In the genomic region with DNA sequence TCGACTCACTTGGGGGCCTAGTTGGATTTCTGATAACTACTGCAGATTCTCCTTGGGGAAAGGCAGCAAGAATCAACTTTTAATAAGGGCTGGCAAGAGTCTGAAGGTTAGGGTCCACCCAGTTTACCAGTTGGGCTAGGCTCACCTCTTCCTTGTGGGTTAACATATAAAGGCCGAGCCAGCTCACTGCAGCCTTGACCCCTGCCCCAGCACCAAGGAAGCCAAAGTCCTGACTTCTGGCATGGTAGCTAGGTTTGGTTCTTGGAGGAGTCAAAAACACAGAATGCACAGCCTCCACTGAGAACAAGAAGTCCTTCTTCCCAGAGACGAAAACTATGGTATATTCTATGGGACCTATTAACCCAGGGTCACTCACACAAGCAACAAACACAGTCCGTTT, we compare ENCODE assay signal across 8 mouse cellular contexts. TPM values are rescaled to one million over a fixed set of nuclear protein-coding genes. Genes with fewer than 3 reads are reported as not detected.
DNase-seq lines count a peak whose midpoint lies in the region; ATAC-seq lines count a peak whose summit lies in the region.

No protein-coding gene starts in this region.

- no peaks in the 10 kb centered on the region for H3K9me3 ChIP-seq in heart, embryonic 12.5 days (replicated peaks)
- H3K9me3 ChIP-seq in embryonic facial prominence, embryonic 15.5 days (replicated peaks) = no peaks in the 10 kb centered on the region
- H3K9me3 ChIP-seq in limb, embryonic 11.5 days (ENCODE audit: control insufficient read depth, low read length) = no peaks in the 10 kb centered on the region

- H3K4me1 ChIP-seq in heart, embryonic 12.5 days (replicated peaks) = peaks cover 29% of the 10 kb centered on the region
- H3K4me1 ChIP-seq in embryonic facial prominence, embryonic 15.5 days = peaks cover 28% of the 10 kb centered on the region
- peaks cover 9% of the 10 kb centered on the region for H3K4me1 ChIP-seq in limb, embryonic 11.5 days (ENCODE audit: control insufficient read depth, insufficient read depth, low read length)

- ATAC-seq in heart, embryonic 12.5 days (ENCODE audit: insufficient number of reproducible peaks, low FRiP score) = no peak
- ATAC-seq in embryonic facial prominence, embryonic 15.5 days (ENCODE audit: insufficient number of reproducible peaks, low FRiP score, low TSS enrichment, low read depth) = no peak
- no peak for ATAC-seq in limb, embryonic 11.5 days (ENCODE audit: insufficient number of reproducible peaks, low FRiP score, low TSS enrichment, low read depth)
- no peak for ATAC-seq in erythroblast, adult 5-6 weeks (replicated peaks; ENCODE audit: low FRiP score, poor library complexity, severe bottlenecking)

- DNase-seq in heart, adult 11 months = no peak
- DNase-seq in A20 (ENCODE audit: low read depth, low spot score) (peak; percentile 13), MN1 (ENCODE audit: low spot score) (no peak)
- DNase-seq in limb, embryonic 11.5 days (ENCODE audit: low spot score) = no peak
- DNase-seq in layer of hippocampus, adult 8-10 months (ENCODE audit: low spot score in 2 of 2) = no peak

- no peak overlapping the region for H3K27ac ChIP-seq in heart, embryonic 12.5 days (ENCODE audit: poor library complexity, severe bottlenecking)
- H3K27ac ChIP-seq in embryonic facial prominence, embryonic 15.5 days (replicated peaks) = peak overlapping the region; percentile 91; the same call in 1 of the 2 replicates
- H3K27ac ChIP-seq in limb, embryonic 11.5 days (replicated peaks; ENCODE audit: low read depth, low read length) = no peak overlapping the region

- H3K36me3 ChIP-seq in heart, embryonic 12.5 days = peaks cover 40% of the 10 kb centered on the region
- peaks cover 30% of the 10 kb centered on the region for H3K36me3 ChIP-seq in embryonic facial prominence, embryonic 15.5 days
- peaks cover 23% of the 10 kb centered on the region for H3K36me3 ChIP-seq in limb, embryonic 11.5 days (ENCODE audit: control insufficient read depth, insufficient read depth, low read length)

- H3K4me3 ChIP-seq in heart, embryonic 12.5 days = no peak overlapping the region
- H3K4me3 ChIP-seq in embryonic facial prominence, embryonic 15.5 days (replicated peaks) = no peak overlapping the region
- H3K4me3 ChIP-seq in limb, embryonic 11.5 days (ENCODE audit: low read depth, low read length) = no peak overlapping the region

- 62% methylated on average over 4 of the region's 4 CpGs for WGBS in heart, embryonic 12.5 days
- 49% methylated on average over 4 of the region's 4 CpGs for WGBS in embryonic facial prominence, embryonic 15.5 days
- WGBS in limb, embryonic 11.5 days = 54% methylated on average over 4 of the region's 4 CpGs

- no peak overlapping the region for H3K9ac ChIP-seq in heart, embryonic 12.5 days
- no peak overlapping the region for H3K9ac ChIP-seq in embryonic facial prominence, embryonic 15.5 days
- no peak overlapping the region for H3K9ac ChIP-seq in limb, embryonic 11.5 days (ENCODE audit: low read length)

- H3K27me3 ChIP-seq in heart, embryonic 12.5 days (replicated peaks) = no peaks in the 10 kb centered on the region
- H3K27me3 ChIP-seq in embryonic facial prominence, embryonic 15.5 days = no peaks in the 10 kb centered on the region
- H3K27me3 ChIP-seq in limb, embryonic 11.5 days (ENCODE audit: control insufficient read depth, insufficient read depth, low read length) = no peaks in the 10 kb centered on the region

- H3K4me2 ChIP-seq in heart, embryonic 12.5 days = peak overlapping the region; percentile 99
- peak overlapping the region; percentile 98; the same call in 1 of the 2 replicates for H3K4me2 ChIP-seq in embryonic facial prominence, embryonic 15.5 days (replicated peaks)
- H3K4me2 ChIP-seq in limb, embryonic 11.5 days (ENCODE audit: low read depth, severe bottlenecking) = peak overlapping the region; percentile 99; the same call in 1 of the 2 replicates

RNA-seq across cellular contexts. Expression of a gene that starts 0.4 kb away (rescaled TPM):
- polyA plus RNA-seq in heart, embryonic 12.5 days (2016; fragmentation: Nextera tagmentation; extraction: Ambion mirVana) = 2.7 and 3.6 TPM in 2 replicates
- polyA plus RNA-seq in embryonic facial prominence, embryonic 15.5 days (2015; fragmentation: Nextera tagmentation; extraction: Ambion mirVana) = 15.0 and 16.8 TPM in 2 replicates
- polyA plus RNA-seq in limb, embryonic 11.5 days (2014; fragmentation: Nextera tagmentation; extraction: Ambion mirVana) = 5.4 and 5.5 TPM in 2 replicates
- total RNA-seq in erythroblast, adult 5-6 weeks (2015; ENCODE audit: low replicate concordance) = not detected in 2 replicates
- 0.09 and 0.70 TPM in 2 replicates for total RNA-seq in erythroblast, adult 5-6 weeks (2017; ENCODE audit: low replicate concordance)
- total RNA-seq in layer of hippocampus, adult 8-10 months (2022) = 1 to 10 TPM in 3 of 4 experiments, under 1 TPM in 1; 0.68 to 1.3 (median 1.1) TPM

RNA-seq across cellular contexts. Expression of a gene that starts 16.1 kb away (rescaled TPM):
- 30.6 and 31.2 TPM in 2 replicates for polyA plus RNA-seq in heart, embryonic 12.5 days (2016; fragmentation: Nextera tagmentation; extraction: Ambion mirVana)
- polyA plus RNA-seq in embryonic facial prominence, embryonic 15.5 days (2015; fragmentation: Nextera tagmentation; extraction: Ambion mirVana) = 84.3 and 94.6 TPM in 2 replicates
- 64.3 and 70.3 TPM in 2 replicates for polyA plus RNA-seq in limb, embryonic 11.5 days (2014; fragmentation: Nextera tagmentation; extraction: Ambion mirVana)
- total RNA-seq in erythroblast, adult 5-6 weeks (2015; ENCODE audit: low replicate concordance) = not detected in 2 replicates
- not detected in 2 replicates for total RNA-seq in erythroblast, adult 5-6 weeks (2017; ENCODE audit: low replicate concordance)
- total RNA-seq in layer of hippocampus, adult 8-10 months (2022) = 1 to 10 TPM; 2.5 to 4.8 (median 3.3) TPM

RNA-seq across cellular contexts. Expression of a gene that starts 38.9 kb away (rescaled TPM):
- 177 and 191 TPM in 2 replicates for polyA plus RNA-seq in heart, embryonic 12.5 days (2016; fragmentation: Nextera tagmentation; extraction: Ambion mirVana)
- 191 and 208 TPM in 2 replicates for polyA plus RNA-seq in embryonic facial prominence, embryonic 15.5 days (2015; fragmentation: Nextera tagmentation; extraction: Ambion mirVana)
- 247 and 264 TPM in 2 replicates for polyA plus RNA-seq in limb, embryonic 11.5 days (2014; fragmentation: Nextera tagmentation; extraction: Ambion mirVana)
- total RNA-seq in erythroblast, adult 5-6 weeks (2015; ENCODE audit: low replicate concordance) = 40.5 and 74.0 TPM in 2 replicates
- 130 and 133 TPM in 2 replicates for total RNA-seq in erythroblast, adult 5-6 weeks (2017; ENCODE audit: low replicate concordance)
- 100 to 1,000 TPM; 151 to 172 (median 170) TPM for total RNA-seq in layer of hippocampus, adult 8-10 months (2022)

RNA-seq across cellular contexts. Expression of a gene that starts 59.9 kb away (rescaled TPM):
- polyA plus RNA-seq in heart, embryonic 12.5 days (2016; fragmentation: Nextera tagmentation; extraction: Ambion mirVana) = 35.0 and 35.2 TPM in 2 replicates
- polyA plus RNA-seq in embryonic facial prominence, embryonic 15.5 days (2015; fragmentation: Nextera tagmentation; extraction: Ambion mirVana) = 37.4 and 38.7 TPM in 2 replicates
- polyA plus RNA-seq in limb, embryonic 11.5 days (2014; fragmentation: Nextera tagmentation; extraction: Ambion mirVana) = 27.8 and 30.4 TPM in 2 replicates
- 3.8 and 4.0 TPM in 2 replicates for total RNA-seq in erythroblast, adult 5-6 weeks (2015; ENCODE audit: low replicate concordance)
- 4.2 TPM in 2 replicates for total RNA-seq in erythroblast, adult 5-6 weeks (2017; ENCODE audit: low replicate concordance)
- total RNA-seq in layer of hippocampus, adult 8-10 months (2022) = 10 to 100 TPM; 25.4 to 36.5 (median 31.1) TPM
